Mouse (Mus musculus): ENCODE results near the gene Ace. TPM values are rescaled to one million over a fixed set of nuclear protein-coding genes. Genes with fewer than 3 reads are reported as not detected.

Gene Ace
- polyA plus RNA-seq, 1 experiment from 2014 or later: 18.6 TPM

- Histone ChIP-seq H3K4me1 (ENCODE audit: insufficient read depth, low read length) (no peaks in the 10 kb centered on the region), H3K4me3 (ENCODE audit: low read length) (no peak overlapping the region), H3K36me3 (ENCODE audit: insufficient read depth, low read length) (no peaks in the 10 kb centered on the region), H3K27ac (ENCODE audit: low read length) (no peak overlapping the region), H3K9me3 (ENCODE audit: low read length) (no peaks in the 10 kb centered on the region), H3K27me3 (ENCODE audit: insufficient read depth, low read length) (no peaks in the 10 kb centered on the region), H3K4me2 (replicated peaks; ENCODE audit: low read depth, low read length) (no peak overlapping the region), H3K9ac (replicated peaks; ENCODE audit: low read length) (no peak overlapping the region)
- no peak for ATAC-seq (ENCODE audit: low FRiP score, low TSS enrichment)
- WGBS: 35% methylated on average over 6 of the region's 6 CpGs
Observed at GRCm38 (mm10) chr11:105957501-105957900, 10.2 kb upstream of the Ace start.

- Histone ChIP-seq H3K9ac (replicated peaks; ENCODE audit: low read length) (no peak overlapping the region), H3K27me3 (ENCODE audit: insufficient read depth, low read length) (no peaks in the 10 kb centered on the region), H3K4me3 (ENCODE audit: low read length) (no peak overlapping the region), H3K4me2 (replicated peaks; ENCODE audit: low read depth, low read length) (no peak overlapping the region), H3K36me3 (ENCODE audit: insufficient read depth, low read length) (no peaks in the 10 kb centered on the region), H3K9me3 (ENCODE audit: low read length) (no peaks in the 10 kb centered on the region), H3K4me1 (ENCODE audit: insufficient read depth, low read length) (no peaks in the 10 kb centered on the region), H3K27ac (ENCODE audit: low read length) (no peak overlapping the region)
- WGBS: 57% methylated on average over 1 of the region's 1 CpGs
- ATAC-seq (ENCODE audit: low FRiP score, low TSS enrichment): no peak
Observed at GRCm38 (mm10) chr11:105958566-105958965, 9.2 kb upstream of the Ace start.

- H3K27ac ChIP-seq (ENCODE audit: low read length): no peak overlapping the region
- no peak overlapping the region for H3K9ac ChIP-seq (replicated peaks; ENCODE audit: low read length)
- H3K4me2 ChIP-seq (replicated peaks; ENCODE audit: low read depth, low read length): no peak overlapping the region
- no peaks in the 10 kb centered on the region for H3K36me3 ChIP-seq (ENCODE audit: insufficient read depth, low read length)
- H3K27me3 ChIP-seq (ENCODE audit: insufficient read depth, low read length): no peaks in the 10 kb centered on the region
- no peak overlapping the region for H3K4me3 ChIP-seq (ENCODE audit: low read length)
- 49% methylated on average over 16 of the region's 17 CpGs for WGBS
- no peaks in the 10 kb centered on the region for H3K9me3 ChIP-seq (ENCODE audit: low read length)
- no peaks in the 10 kb centered on the region for H3K4me1 ChIP-seq (ENCODE audit: insufficient read depth, low read length)
- ATAC-seq (ENCODE audit: low FRiP score, low TSS enrichment): peak; percentile 54; the same call in 1 of the 2 replicates
Observed at GRCm38 (mm10) chr11:105959355-105959754, 8.4 kb upstream of the Ace start.

- no peaks in the 10 kb centered on the region for H3K9me3 ChIP-seq (ENCODE audit: low read length)
- 61% methylated on average over 5 of the region's 5 CpGs for WGBS
- no peak overlapping the region for H3K9ac ChIP-seq (replicated peaks; ENCODE audit: low read length)
- no peak for ATAC-seq (ENCODE audit: low FRiP score, low TSS enrichment)
- H3K4me2 ChIP-seq (replicated peaks; ENCODE audit: low read depth, low read length): no peak overlapping the region
- peaks cover 13% of the 10 kb centered on the region for H3K4me1 ChIP-seq (ENCODE audit: insufficient read depth, low read length)
- no peaks in the 10 kb centered on the region for H3K36me3 ChIP-seq (ENCODE audit: insufficient read depth, low read length)
- H3K4me3 ChIP-seq (ENCODE audit: low read length): no peak overlapping the region
- H3K27me3 ChIP-seq (ENCODE audit: insufficient read depth, low read length): peaks cover 33% of the 10 kb centered on the region
- no peak overlapping the region for H3K27ac ChIP-seq (ENCODE audit: low read length)
Observed at GRCm38 (mm10) chr11:105964691-105965090, 3.1 kb upstream of the Ace start.

- Histone ChIP-seq H3K27ac (ENCODE audit: low read length) (no peak overlapping the region), H3K9ac (replicated peaks; ENCODE audit: low read length) (no peak overlapping the region), H3K4me2 (replicated peaks; ENCODE audit: low read depth, low read length) (no peak overlapping the region), H3K4me3 (ENCODE audit: low read length) (no peak overlapping the region), H3K27me3 (ENCODE audit: insufficient read depth, low read length) (peaks cover 33% of the 10 kb centered on the region), H3K36me3 (ENCODE audit: insufficient read depth, low read length) (no peaks in the 10 kb centered on the region), H3K4me1 (ENCODE audit: insufficient read depth, low read length) (peaks cover 13% of the 10 kb centered on the region), H3K9me3 (ENCODE audit: low read length) (no peaks in the 10 kb centered on the region)
- ATAC-seq (ENCODE audit: low FRiP score, low TSS enrichment): no peak
- WGBS: 73% methylated on average over 4 of the region's 4 CpGs
Observed at GRCm38 (mm10) chr11:105966288-105966687, 1.5 kb upstream of the Ace start.

- no peak overlapping the region for H3K27ac ChIP-seq (ENCODE audit: low read length)
- no peaks in the 10 kb centered on the region for H3K9me3 ChIP-seq (ENCODE audit: low read length)
- H3K27me3 ChIP-seq (ENCODE audit: insufficient read depth, low read length): peaks cover 33% of the 10 kb centered on the region
- H3K4me1 ChIP-seq (ENCODE audit: insufficient read depth, low read length): peaks cover 13% of the 10 kb centered on the region
- H3K36me3 ChIP-seq (ENCODE audit: insufficient read depth, low read length): no peaks in the 10 kb centered on the region
- peak overlapping the region; percentile 6; the same call in 1 of the 2 replicates for H3K4me3 ChIP-seq (ENCODE audit: low read length)
- H3K9ac ChIP-seq (replicated peaks; ENCODE audit: low read length): peak overlapping the region; percentile 58; the same call in 1 of the 2 replicates
- no peak for ATAC-seq (ENCODE audit: low FRiP score, low TSS enrichment)
- H3K4me2 ChIP-seq (replicated peaks; ENCODE audit: low read depth, low read length): peak overlapping the region; percentile 99
- WGBS: 51% methylated on average over 10 of the region's 10 CpGs
Observed at GRCm38 (mm10) chr11:105968948-105969347, 1.2 kb downstream of the Ace start.

- H3K9me3 ChIP-seq (ENCODE audit: low read length): no peaks in the 10 kb centered on the region
- peaks cover 33% of the 10 kb centered on the region for H3K27me3 ChIP-seq (ENCODE audit: insufficient read depth, low read length)
- no peak for ATAC-seq (ENCODE audit: low FRiP score, low TSS enrichment)
- no peak overlapping the region for H3K4me3 ChIP-seq (ENCODE audit: low read length)
- peaks cover 13% of the 10 kb centered on the region for H3K4me1 ChIP-seq (ENCODE audit: insufficient read depth, low read length)
- H3K9ac ChIP-seq (replicated peaks; ENCODE audit: low read length): no peak overlapping the region
- WGBS: 53% methylated on average over 1 of the region's 1 CpGs
- no peaks in the 10 kb centered on the region for H3K36me3 ChIP-seq (ENCODE audit: insufficient read depth, low read length)
- no peak overlapping the region for H3K27ac ChIP-seq (ENCODE audit: low read length)
- 0 out of 2 replicates have a peak overlapping the region, but pooled peaks have one; percentile 5 for H3K4me2 ChIP-seq (replicated peaks; ENCODE audit: low read depth, low read length)
Observed at GRCm38 (mm10) chr11:105969516-105969915, 1.8 kb downstream of the Ace start.

- Histone ChIP-seq H3K27ac (ENCODE audit: low read length) (no peak overlapping the region), H3K9ac (replicated peaks; ENCODE audit: low read length) (no peak overlapping the region), H3K36me3 (ENCODE audit: insufficient read depth, low read length) (no peaks in the 10 kb centered on the region), H3K4me3 (ENCODE audit: low read length) (no peak overlapping the region), H3K4me2 (replicated peaks; ENCODE audit: low read depth, low read length) (no peak overlapping the region), H3K4me1 (ENCODE audit: insufficient read depth, low read length) (no peaks in the 10 kb centered on the region), H3K27me3 (ENCODE audit: insufficient read depth, low read length) (no peaks in the 10 kb centered on the region), H3K9me3 (ENCODE audit: low read length) (no peaks in the 10 kb centered on the region)
- no peak for ATAC-seq (ENCODE audit: low FRiP score, low TSS enrichment)
- WGBS: 86% methylated on average over 6 of the region's 6 CpGs
Observed at GRCm38 (mm10) chr11:105974593-105974992, 6.8 kb downstream of the Ace start.

GRCm38 (mm10) chr11:105975050-105975449 is 7.3 kb downstream of the Ace start:
- Histone ChIP-seq H3K27me3 (ENCODE audit: insufficient read depth, low read length) (no peaks in the 10 kb centered on the region), H3K36me3 (ENCODE audit: insufficient read depth, low read length) (no peaks in the 10 kb centered on the region), H3K9me3 (ENCODE audit: low read length) (no peaks in the 10 kb centered on the region), H3K4me2 (replicated peaks; ENCODE audit: low read depth, low read length) (no peak overlapping the region), H3K4me3 (ENCODE audit: low read length) (no peak overlapping the region), H3K4me1 (ENCODE audit: insufficient read depth, low read length) (no peaks in the 10 kb centered on the region), H3K9ac (replicated peaks; ENCODE audit: low read length) (no peak overlapping the region), H3K27ac (ENCODE audit: low read length) (no peak overlapping the region)
- WGBS: 76% methylated on average over 3 of the region's 3 CpGs
- no peak for ATAC-seq (ENCODE audit: low FRiP score, low TSS enrichment)

- no peak overlapping the region for H3K9ac ChIP-seq (replicated peaks; ENCODE audit: low read length)
- no peak overlapping the region for H3K27ac ChIP-seq (ENCODE audit: low read length)
- no peaks in the 10 kb centered on the region for H3K27me3 ChIP-seq (ENCODE audit: insufficient read depth, low read length)
- H3K36me3 ChIP-seq (ENCODE audit: insufficient read depth, low read length): no peaks in the 10 kb centered on the region
- no peak overlapping the region for H3K4me2 ChIP-seq (replicated peaks; ENCODE audit: low read depth, low read length)
- ATAC-seq (ENCODE audit: low FRiP score, low TSS enrichment): peak; percentile 33; the same call in 1 of the 2 replicates
- WGBS: 76% methylated on average over 5 of the region's 5 CpGs
- H3K4me1 ChIP-seq (ENCODE audit: insufficient read depth, low read length): no peaks in the 10 kb centered on the region
- H3K9me3 ChIP-seq (ENCODE audit: low read length): no peaks in the 10 kb centered on the region
- H3K4me3 ChIP-seq (ENCODE audit: low read length): no peak overlapping the region
Observed at GRCm38 (mm10) chr11:105975636-105976035, 7.9 kb downstream of the Ace start.

Data from kidney, embryonic 16.5 days (tissue).